Mouse (Mus musculus): Measurements from ENCODE around the gene Lig3.

Gene Lig3

DNA sequence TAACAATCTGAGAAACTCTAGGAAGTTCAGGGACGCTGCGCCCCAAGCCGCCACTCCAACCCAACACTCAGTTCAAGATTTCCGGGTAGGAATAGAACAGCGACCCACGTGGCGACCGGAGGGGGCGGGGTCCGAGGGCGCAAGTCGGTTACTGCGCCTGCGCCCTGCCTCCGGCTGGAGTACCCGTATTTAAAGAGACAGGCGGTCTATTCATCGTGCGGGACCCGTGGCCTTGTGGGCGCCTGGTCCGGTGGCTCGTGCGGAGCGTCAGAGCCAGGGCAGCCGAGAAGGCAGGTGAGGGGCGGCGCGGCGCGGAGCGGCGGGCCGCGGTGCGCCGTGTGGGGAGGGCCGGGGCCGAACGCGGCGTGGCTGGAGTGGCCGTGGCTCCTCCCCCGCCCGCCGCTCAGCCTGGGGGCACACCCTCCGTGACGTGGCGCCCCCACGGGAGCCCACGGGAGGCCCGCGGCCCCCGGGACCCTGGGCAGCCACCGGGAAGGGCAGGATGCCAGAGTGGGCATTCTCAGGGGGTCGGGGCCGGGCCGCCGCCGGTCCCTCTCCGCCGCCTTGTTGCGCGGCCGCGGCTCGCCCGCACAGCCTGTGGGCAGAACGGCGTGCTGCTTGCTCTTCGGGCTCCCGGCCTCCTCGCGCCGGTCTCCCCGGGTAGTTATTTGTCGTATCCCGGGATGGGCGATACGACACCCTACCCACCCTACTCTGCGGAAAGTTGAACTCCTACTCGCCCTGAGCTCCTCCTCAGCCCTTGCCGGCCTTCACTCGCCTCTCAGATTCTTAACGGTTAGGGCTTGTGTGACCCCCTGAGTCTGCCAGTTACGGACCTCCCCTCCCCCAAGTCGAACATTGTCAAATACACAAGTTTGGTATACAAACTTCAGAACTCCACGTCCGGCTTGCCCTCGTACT, at the start of gene Lig3:
Lig3 (plus strand) TSS at position 126 of the 921 bp plus-strand sequence.
- in situ Hi-C loops (cut with MboI, MseI), result no loop called here

DNA sequence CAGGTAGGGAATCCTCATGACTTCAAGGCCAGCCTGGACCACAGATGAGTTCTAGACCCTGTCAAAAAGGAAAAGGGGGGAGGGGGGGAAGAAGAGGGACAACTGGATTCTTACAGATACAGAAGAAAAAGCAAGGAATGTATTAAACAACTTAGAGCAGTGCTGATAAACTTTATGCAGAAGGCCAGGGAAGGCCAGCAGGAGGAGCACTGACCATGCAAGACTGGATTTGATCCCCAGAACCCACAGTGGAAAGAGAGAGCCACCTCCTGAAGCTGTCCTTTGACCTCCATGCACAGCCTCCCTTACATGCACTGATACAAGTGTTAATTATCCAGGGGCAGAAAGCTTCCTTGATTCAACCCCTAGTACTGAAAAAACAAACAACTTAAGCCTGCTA, 46.7 kb upstream of the Lig3 start:
- in situ Hi-C loops (cut with MboI, MseI), result no loop called here

DNA sequence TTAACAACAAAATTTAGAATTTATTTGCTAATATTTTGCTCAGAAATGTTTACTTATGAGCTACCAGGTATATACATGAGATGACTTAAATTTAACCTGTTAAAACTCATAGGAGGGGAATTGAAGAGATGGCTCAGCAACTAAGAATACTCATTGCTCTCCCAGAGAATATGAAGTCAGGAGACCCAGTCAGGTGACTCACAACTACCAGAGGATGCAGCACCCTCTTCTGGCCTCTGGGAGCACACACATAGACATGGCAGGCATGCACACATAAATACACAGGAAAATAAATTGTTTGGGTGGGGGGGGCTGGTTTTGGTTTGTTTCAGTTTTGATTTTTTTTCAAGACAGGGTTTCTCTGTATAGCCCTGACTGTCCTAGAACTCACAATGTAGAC, 41.9 kb upstream of the Lig3 start:
- in situ Hi-C loops (cut with MboI, MseI), result no loop called here

DNA sequence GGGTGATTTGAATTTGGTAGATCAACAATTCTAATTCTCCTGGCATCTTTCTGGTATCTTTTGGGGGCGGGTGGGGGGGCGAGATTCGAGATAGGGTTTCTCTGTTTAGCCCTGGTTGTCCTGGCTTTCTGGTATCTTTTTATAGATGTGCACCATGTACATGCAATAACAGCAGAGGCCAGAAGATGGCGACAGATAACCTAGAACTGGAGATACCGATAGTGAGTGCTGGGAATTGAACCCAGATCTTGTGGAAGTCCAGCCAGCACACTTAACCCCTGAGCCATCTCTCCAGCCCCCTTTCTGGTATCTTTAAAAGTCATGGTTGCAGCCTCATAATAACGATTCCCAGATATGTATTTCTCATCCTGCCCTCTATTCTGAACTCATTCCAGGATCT, 34.8 kb upstream of the Lig3 start:
- in situ Hi-C loops (cut with MboI, MseI), result loop anchor here (5.0 kb wide), 1 partner anchor 146 kb away; the partner anchor contains the start of genes Fndc8 and Rad51d

DNA sequence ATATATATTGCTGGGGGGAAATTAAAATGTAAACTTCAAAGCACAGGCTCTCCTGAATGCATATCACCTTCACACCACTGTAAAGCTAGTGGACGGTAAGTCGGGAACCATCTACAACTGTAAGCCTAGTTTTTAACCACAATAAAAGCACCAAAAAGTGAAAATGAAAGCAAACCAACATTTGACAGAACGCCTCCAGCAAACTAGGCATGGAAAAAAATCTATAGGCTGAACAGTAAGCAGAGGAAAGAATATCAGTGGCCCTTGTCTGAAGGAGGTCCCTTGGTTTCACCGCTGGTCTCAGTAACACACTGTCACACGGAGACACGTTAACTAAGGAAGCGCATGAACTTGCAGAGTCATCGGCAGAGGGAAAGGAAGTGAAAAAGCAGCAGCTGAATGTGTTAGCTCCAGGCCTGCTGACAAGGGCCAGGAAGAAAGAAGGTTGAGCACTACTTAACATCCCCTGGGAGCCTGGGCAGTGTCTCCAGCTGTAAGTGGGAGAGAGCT, 34.0 kb upstream of the Lig3 start:
- in situ Hi-C loops (cut with MboI, MseI), result loop anchor here (5.0 kb wide), 1 partner anchor 145 kb away; the partner anchor contains the start of genes Fndc8 and Rad51d

DNA sequence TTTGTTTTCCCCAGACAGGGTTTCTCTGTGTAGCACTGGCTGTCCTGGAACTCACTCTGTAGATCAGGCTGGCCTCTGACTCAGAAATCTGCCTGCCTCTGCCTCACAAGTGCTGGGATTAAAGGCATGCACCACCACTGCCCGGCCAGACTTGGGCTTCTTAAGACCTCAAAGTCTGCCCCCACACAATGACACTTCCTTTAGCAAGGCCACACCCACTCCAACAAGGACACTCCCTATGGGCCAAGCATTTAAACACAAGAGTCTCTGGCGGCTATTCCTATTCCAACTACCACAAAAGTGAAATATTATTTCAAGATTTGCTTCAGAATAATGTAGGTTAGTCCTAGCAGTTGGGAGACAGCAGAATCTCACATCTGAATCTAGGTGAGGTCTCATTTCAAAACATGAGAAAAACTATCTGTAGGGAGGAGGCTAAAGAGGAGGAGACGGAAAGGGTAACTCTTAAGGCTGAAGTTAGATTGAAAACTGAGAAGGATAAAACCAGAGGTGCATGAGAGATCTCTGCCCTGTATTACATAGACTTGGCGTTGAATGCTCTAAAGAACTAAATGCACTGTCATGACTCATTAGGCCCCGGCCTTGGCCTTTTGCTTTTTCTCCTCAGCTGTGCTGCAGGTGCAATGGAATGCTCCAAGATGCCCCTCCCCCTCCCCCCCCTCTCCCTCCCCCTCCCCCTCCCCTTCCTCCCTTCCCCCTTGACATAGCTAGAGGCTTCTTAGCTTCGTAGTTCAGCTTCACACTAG, 28.4 kb upstream of the Lig3 start:
- in situ Hi-C loops (cut with MboI, MseI), result no loop called here

DNA sequence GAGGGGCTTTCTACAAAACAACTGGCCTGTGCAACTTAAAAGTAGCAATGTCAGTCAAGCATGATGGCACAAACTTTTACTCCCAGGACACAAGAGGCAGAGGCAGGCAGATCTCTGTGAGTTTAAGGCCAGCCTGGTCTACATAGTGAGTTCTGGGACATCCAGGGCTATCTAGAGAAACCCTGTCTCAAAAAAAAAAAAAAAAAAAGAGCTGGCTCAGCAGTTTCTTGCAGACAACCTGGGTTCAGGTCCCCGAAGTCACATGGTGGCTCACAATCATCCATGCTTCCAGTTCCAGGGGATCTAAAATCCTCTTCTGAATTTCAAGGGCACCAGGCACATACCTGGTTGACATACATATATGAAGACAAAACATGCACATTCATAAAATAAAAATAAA, 25.0 kb upstream of the Lig3 start:
- in situ Hi-C loops (cut with MboI, MseI), result no loop called here

DNA sequence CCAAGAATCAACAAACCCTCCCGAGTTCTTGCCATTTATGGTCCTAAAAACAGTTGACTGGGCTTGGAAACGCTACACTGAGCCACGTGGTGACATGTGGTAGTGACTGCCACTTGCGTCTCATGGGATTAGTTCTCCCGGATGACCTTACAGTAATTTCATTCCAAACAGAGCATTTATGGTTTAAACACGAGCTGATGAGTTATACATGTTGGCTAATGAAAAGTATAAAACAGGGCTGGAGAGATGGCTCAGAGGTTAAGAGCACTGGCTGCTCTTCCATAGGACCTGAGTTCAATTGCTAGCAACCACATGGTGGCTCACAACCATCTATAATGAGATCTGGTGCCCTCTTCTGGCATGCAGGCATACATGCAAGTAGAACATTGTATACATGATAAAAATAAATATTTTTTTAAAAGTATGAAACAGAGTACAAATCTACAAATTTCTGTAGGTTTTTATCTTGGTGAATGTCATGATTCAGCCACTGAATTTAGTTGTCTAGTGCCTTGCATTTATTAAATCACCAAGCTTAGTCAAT, 18.6 kb upstream of the Lig3 start:
- in situ Hi-C loops (cut with MboI, MseI), result no loop called here

DNA sequence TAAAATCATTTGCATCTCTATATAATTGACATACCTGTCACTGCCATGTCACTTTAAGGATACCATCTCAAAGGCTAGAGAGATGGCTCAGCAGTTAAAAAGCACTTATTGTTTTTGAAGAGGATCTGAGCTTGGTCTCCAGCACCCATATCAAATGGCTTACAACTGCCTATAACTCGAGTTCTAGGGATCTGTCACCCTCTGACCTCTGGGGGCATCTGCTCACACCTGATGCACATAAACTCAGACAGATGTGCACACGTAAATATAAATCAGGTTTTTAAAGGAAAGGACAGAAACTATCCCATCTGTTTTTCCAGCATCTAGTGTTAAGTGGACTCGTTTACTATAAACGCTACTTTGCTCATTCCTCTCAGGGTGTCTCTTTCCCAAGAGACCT, 17.6 kb upstream of the Lig3 start:
- in situ Hi-C loops (cut with MboI, MseI), result no loop called here

DNA sequence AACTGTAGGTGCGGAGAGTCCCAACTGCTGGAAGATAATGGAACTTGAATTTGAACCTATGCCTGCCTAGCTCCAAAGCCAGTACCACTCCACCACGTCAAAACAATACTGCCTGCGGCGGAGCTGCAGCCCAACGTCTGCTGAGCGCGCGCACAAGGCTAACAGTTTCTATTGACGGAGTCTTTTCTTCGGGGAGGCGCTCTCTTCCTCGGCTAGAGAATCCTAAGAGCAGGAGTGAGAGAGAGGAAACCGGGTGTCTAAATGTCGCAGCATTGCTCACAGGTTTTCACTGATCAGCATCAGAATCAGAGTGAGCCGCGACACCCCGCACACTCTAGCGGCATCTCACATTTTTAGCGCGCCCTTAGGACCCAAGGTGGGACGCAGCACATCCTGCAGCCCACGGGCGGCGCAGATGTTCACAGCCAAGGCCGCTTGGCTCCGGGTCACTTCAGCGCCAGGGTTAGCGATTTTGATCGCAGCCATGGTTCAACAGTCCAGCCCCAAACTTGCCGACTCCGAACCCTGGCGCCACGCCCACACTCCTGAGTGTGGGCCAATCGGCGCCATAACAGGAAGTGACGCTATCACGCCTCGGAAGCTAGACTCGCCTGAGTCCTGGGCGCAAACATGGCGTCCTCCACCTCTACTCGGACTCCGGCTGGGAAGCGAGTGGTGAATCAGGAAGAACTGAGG, 17.0 kb upstream of the Lig3 start, which contains the start of the genes Cct6b and Zfp830:
Cct6b (minus strand) TSS at position 580 of the 696 bp plus-strand sequence.
Zfp830 (plus strand) TSS at position 604 of the 696 bp plus-strand sequence.
- in situ Hi-C loops (cut with MboI, MseI), result no loop called here

DNA sequence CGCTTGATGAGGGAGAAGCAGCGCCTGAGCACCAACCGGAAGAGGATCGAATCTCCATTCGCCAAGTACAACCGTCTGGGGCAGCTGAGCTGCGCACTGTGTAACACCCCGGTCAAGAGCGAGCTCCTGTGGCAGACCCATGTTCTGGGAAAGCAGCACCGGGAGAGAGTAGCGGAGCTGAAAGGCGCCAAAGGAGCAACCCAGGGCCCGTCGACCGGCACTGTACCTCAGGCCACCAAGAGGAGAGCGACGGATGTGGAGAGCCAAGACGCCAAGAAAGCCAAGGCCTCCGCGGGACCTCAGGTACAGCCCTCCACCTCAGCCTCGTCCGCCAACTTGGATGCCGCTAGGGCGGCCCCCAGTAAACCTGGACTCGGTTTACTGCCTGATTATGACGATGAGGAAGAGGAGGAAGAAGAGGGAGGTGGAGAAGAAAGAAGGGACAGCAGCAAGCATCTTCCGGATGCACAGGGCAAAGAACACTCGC, 16.4 kb upstream of the Lig3 start:
- in situ Hi-C loops (cut with MboI, MseI), result no loop called here

DNA sequence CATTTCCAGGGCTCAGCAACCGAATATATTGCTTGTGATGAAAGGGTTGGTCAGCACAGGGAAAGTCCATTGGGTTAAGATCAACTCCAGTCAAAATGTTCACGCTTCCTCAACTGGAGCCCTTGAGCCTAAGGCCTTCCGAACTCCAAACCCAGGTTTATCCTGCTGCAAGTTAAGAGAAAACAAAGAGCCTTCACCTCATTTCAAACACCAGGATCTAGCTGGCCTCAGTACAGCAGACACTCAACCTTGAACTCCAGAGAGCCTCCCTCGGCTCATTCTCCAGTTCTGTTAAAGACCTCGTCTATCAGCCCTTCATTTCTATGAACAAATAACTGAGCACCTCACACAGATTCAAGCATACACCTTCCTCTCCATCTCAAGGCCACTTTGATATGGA, 774 bp upstream of the Lig3 start:
- in situ Hi-C loops (cut with MboI, MseI), result no loop called here

DNA sequence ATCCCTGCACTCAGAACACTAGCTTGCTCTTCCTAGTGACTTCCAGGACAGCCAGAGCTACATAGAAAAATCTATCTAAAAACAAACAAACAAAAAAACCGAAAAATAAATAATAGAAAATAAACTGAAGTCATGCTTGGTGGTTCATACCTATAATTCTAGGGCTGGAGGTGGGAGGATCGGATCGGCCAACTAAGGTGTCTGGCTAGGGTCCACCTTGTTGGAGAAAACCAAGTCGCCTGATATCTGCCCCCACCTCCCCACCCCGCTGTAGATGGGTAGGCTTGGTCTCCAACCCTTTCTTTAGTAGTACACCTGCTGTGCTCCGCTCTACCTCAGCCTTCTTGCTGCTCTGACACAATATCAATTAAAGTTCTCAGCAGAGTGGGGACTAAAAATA, 1.3 kb downstream of the Lig3 start:
- in situ Hi-C loops (cut with MboI, MseI), result no loop called here

DNA sequence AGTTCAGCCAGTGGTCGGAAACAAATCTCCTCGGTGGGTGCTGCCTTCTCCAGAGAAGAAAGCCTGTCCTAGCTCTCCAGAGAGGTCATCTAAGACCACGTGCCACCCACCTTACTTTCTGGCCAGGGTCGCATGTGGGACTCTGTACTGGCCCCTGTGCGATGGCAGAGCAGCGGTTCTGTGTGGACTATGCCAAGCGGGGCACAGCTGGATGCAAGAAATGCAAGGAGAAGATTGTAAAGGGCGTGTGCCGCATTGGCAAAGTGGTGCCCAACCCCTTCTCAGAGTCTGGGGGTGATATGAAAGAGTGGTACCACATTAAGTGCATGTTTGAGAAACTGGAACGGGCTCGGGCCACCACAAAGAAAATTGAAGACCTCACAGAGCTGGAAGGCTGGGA, 2.5 kb downstream of the Lig3 start:
- in situ Hi-C loops (cut with MboI, MseI), result no loop called here

DNA sequence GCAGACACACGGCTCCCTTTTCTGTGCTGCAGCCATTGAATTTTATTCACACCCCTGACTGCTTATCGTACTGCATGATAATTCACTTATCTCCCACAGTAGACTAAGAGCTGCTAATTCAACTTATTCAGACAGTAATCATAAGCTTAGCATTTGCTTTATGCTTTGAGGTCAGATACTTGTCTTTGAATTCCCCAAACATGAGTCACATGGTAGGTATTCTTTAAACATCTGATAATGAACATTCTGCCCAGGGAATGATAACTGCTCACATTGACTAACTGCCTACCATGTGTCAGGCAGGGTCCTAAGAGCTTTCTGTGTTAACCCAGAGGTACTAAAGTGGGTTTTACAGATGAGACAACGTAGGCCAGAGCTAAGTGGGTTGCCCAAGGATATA, 25.7 kb downstream of the Lig3 start:
- in situ Hi-C loops (cut with MboI, MseI), result no loop called here

DNA sequence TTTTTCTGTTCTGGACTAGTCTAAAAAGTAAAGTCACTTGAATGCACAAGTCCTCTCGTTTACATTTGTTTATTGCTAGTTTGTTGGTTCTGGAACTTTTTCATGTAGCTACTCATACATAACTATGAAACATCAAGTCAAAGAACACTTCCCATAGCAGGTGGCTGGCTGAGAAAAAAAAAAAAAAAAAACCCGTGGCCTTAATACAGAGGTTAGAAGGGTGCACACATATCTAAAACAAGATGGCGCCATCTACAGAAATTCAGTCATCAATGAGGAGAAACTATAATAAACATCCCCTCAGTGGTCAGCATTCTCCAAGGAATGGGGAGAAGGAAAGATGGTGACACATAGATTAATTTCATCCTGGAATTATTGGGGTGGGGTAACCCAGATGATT, 26.5 kb downstream of the Lig3 start:
- in situ Hi-C loops (cut with MboI, MseI), result no loop called here

DNA sequence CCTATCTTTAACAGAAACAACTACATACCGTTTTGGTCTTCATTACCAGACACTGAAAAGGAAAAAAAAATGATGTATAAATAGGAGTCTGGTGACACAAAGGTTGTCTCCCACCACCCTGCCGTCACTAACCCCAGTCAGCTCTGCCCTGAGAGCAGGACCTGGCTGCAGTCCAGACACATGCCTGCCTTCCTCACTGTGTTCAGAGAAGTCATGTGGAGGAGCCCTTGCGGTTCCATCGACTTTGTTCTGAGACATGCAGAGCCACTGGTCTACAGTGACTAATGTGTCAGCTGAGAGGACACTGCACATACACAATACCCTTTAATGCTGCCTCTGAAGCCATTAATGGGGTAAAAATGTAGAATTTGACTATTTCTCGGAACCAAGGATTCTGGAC, 27.6 kb downstream of the Lig3 start:
- in situ Hi-C loops (cut with MboI, MseI), result no loop called here

DNA sequence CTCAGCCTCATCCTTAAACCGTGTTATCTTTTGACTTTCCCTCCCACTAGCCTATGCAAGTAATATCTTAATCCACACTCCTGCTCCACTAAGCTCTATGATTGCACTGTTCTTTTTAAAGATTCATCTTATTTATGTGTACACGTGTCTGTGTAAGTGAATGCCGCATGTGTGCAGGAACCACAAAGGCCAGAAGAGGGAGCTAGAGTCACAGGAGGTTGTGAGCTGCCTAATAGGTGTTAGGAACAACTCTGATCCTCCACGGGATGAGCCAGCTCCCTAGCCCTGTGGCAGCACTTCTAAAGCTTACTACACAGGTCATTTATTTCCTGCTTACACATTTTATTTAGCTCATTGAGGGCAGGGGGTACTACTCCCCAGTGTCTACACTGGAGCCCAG, 38.4 kb downstream of the Lig3 start:
- in situ Hi-C loops (cut with MboI, MseI), result loop anchor here (5.0 kb wide), 1 partner anchor 68 kb away; no protein-coding TSS in a partner anchor

DNA sequence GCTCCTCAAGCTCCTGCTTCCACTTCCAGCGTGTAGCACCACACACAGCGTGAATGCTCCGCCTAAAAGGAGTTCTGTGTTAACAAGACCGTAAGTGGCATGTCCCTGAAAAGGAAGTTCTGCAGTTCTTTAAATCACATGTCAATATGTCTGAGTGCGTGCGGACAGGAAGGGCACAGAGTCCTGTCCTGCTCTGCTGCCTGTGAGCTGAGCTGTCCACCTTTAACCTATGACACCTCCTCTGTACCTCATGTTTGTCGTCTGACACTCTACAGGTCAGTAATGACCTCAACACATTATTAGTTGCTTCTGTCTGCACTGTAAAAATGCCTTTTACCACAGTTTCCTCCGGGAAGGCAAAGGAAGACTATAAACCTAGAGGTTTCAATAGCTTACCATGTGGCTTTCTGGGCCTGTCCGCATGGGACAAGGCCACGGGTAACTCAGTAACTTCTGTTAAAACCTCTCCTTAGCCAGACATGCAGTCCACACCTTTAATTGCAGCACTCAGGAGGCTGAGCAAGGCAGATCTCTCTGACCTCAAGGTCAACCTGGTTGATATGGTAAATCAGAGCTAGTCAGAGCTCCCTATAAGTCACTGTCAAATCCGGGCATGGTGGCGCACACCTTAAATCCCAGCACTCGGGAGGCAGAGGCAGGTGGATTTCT, 40.0 kb downstream of the Lig3 start:
- in situ Hi-C loops (cut with MboI, MseI), result no loop called here

DNA sequence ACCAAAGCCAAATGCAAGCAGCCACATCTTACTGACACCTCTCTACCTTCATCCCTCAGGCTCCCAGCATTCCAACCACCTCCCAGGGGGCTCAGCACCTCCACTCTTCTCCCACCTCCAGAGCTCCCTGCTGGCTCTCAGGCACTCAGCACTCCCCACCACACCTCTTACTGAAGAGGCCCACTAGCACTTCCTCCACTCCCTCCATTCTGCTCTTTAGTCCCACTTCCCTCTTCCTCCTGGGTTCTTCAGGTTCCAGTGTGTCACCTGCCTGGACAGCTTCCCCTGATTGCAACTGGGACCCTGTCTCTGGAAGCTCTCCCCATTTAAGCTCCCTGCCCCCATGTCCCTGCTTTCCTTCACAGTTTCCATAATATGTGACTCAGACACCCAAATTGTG, 45.9 kb downstream of the Lig3 start:
- in situ Hi-C loops (cut with MboI, MseI), result loop anchor here (25.0 kb wide), 1 partner anchor 815 kb away; no protein-coding TSS in a partner anchor

Data from regulatory T cell (primary cell).